Mouse (Mus musculus) activated CD4-positive, CD25-positive, alpha-beta regulatory T cell (primary cell): ENCODE measurements around the gene Itpkc. TPM values are rescaled to one million over a fixed set of nuclear protein-coding genes. Genes with fewer than 3 reads are reported as not detected.

Experiments used
- polyA plus RNA-seq, 2 experiments: library from polyadenylated mRNA; unstranded; fragments of 100-300 nt; shearing (Covaris generic); gene quantifications; one replicate each; pipeline ENCODE4 v1.2.1; 2017

The Itpkc gene
- polyA plus RNA-seq = 1 to 10 TPM; 6.6 to 9.3 TPM

GRCm38 (mm10) chr7:27228281-27228821, at the start of gene Itpkc:
Gene Itpkc (minus strand): TSS chr7:27228661.

GRCm38 (mm10) chr7:27258205-27258899, 29.9 kb upstream of the Itpkc start, which contains the start of gene Numbl:
Gene Numbl (plus strand): TSS chr7:27258433.

GRCm38 (mm10) chr7:27232781-27233281, 4.4 kb upstream of the Itpkc start, which contains the start of gene Coq8b:
Gene Coq8b (plus strand): TSS chr7:27233023.

GRCm38 (mm10) chr7:27195681-27196611, 32.5 kb downstream of the Itpkc start, which contains the start of the genes BC024978 and Snrpa:
Gene BC024978 (plus strand): TSS chr7:27195781.
Gene Snrpa (minus strand): TSS chr7:27196271.

GRCm38 (mm10) chr7:27180837-27181695, 47.4 kb downstream of the Itpkc start, which contains the start of the genes Gm21983 and Mia:
Gene Gm21983 (minus strand): TSS chr7:27181086.
Gene Mia (minus strand): TSS chr7:27181157.

GRCm38 (mm10) chr7:27178324-27179216, 49.9 kb downstream of the Itpkc start, which contains the start of gene Rab4b:
Gene Rab4b (minus strand): TSS chr7:27178896.

GRCm38 (mm10) chr7:27166614-27167474, 61.6 kb downstream of the Itpkc start, which contains the start of gene Egln2:
Gene Egln2 (minus strand): TSS chr7:27166802.

Other genes starting within 250 kb of the Itpkc start
- gene Cyp2a12, start 199.6 kb downstream of the Itpkc start, polyA plus RNA-seq = under 1 TPM; 0.10 to 0.16 TPM
- gene Cyp2f2, start 108.8 kb downstream of the Itpkc start, polyA plus RNA-seq = not detected
- under 1 TPM in 1 of 2 experiments, not detected in 1; 0.14 TPM for gene Cyp2t4, start 74.9 kb downstream of the Itpkc start, polyA plus RNA-seq
- 10 to 100 TPM; 50.8 to 59.6 TPM for gene Egln2, start 61.9 kb downstream of the Itpkc start, polyA plus RNA-seq
- 100 to 1,000 TPM; 171 to 182 TPM for gene Rab4b, start 49.8 kb downstream of the Itpkc start, polyA plus RNA-seq
- gene Gm21983, start 47.6 kb downstream of the Itpkc start, polyA plus RNA-seq = not detected
- under 1 TPM; 0.31 to 0.47 TPM for gene Mia, start 47.5 kb downstream of the Itpkc start, polyA plus RNA-seq
- gene BC024978, start 32.9 kb downstream of the Itpkc start, polyA plus RNA-seq = 1 to 10 TPM; 1.7 to 1.8 TPM
- gene Snrpa, start 32.4 kb downstream of the Itpkc start, polyA plus RNA-seq = 100 to 1,000 TPM in 1 of 2 experiments, 10 to 100 TPM in 1; 99.1 to 108 TPM
- gene Coq8b, start 4.4 kb upstream of the Itpkc start, polyA plus RNA-seq = 10 to 100 TPM; 18.1 to 19.3 TPM
- gene Numbl, start 29.8 kb upstream of the Itpkc start, polyA plus RNA-seq = 1 to 10 TPM; 1.9 to 2.7 TPM
- gene Ltbp4, start 109.0 kb upstream of the Itpkc start, polyA plus RNA-seq = 1 to 10 TPM in 1 of 2 experiments, not detected in 1; 1.2 TPM
- gene Shkbp1, start 127.4 kb upstream of the Itpkc start, polyA plus RNA-seq = 10 to 100 TPM; 71.7 to 97.3 TPM
- gene Gm20479, start 128.8 kb upstream of the Itpkc start, polyA plus RNA-seq = not detected
- gene Sptbn4, start 219.0 kb upstream of the Itpkc start, polyA plus RNA-seq = under 1 TPM; 0.44 to 0.60 TPM
- 10 to 100 TPM; 11.3 to 27.9 TPM for gene Blvrb, start 219.3 kb upstream of the Itpkc start, polyA plus RNA-seq
- gene Sertad3, start 245.1 kb upstream of the Itpkc start, polyA plus RNA-seq = 10 to 100 TPM; 51.0 to 51.6 TPM